Mouse (Mus musculus) bone marrow, adult 2 months (tissue): ENCODE measurements around the gene Nap1l5.

Source experiments
- CTCF ChIP-seq: fragments of 200-500 bp; IDR thresholded peaks from 2 replicates; pipeline ENCODE4 v1.5.1; 2011; ENCODE audit warnings: low read length, control low read depth; ENCODE audit not compliant: control insufficient read depth, insufficient read depth
- POLR2A ChIP-seq: fragments of 200-500 bp; IDR thresholded peaks from 2 replicates; pipeline ENCODE4 v1.6.1; 2011; ENCODE audit warnings: low read depth, mild to moderate bottlenecking, control low read depth, low read length, borderline replicate concordance; ENCODE audit not compliant: control insufficient read depth

DNA sequence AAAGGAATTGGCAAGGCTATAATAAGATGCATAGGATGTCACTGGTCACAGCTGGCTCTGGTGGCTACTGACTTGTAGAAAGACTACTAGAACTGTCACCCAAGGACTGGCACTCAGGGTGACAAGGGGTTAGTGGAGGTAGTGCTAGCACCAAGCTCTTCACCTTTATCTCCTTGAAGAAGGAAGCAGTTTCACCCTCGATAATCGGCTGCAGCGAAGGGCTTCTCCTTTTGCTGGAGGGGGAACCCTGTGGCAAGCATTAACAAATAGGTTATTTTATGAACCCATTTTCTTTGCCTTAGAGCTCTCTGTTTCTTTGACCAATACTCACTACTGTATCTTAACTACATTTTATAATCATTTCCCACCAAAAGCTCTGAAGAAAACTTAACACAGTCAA is 37.1 kb upstream of the Nap1l5 start:
- TF ChIP-seq POLR2A (no peak), CTCF (no peak)
